Mouse (Mus musculus) lung, embryonic 14.5 days (tissue): ENCODE data around the gene Clasp1. TPM values are rescaled to one million over a fixed set of nuclear protein-coding genes. Genes with fewer than 3 reads are reported as not detected.
A peak's percentile ranks its signal among the peaks of the same experiment; 100 is the strongest.

Source experiments
- ATAC-seq: fragments of 200-750 bp; cut with Nextera tagmentation; 2 replicates; pipeline ENCODE4 v1.8.0; 2017; ENCODE audit warnings: mild to moderate bottlenecking, moderate TSS enrichment, moderate library complexity; ENCODE audit not compliant: insufficient read depth
- DNase-seq: peaks from one replicate; pipeline ENCODE4 v3.0.0-alpha.2; 2015
- H3K27ac ChIP-seq: fragments of 300-500 bp; sonication (generic); 2 replicates; pipeline ENCODE4 v1.5.1; 2014; ENCODE audit warnings: low read depth, mild to moderate bottlenecking, moderate library complexity
- H3K27me3 ChIP-seq: fragments of 300-500 bp; sonication (generic); 2 replicates; pipeline ENCODE4 v1.6.1; 2014; ENCODE audit warnings: low read length, control low read depth; ENCODE audit not compliant: insufficient read depth
- H3K36me3 ChIP-seq: fragments of 300-500 bp; sonication (generic); 2 replicates; pipeline ENCODE4 v1.6.1; 2014; ENCODE audit warnings: control low read depth; ENCODE audit not compliant: insufficient read depth
- H3K4me1 ChIP-seq: fragments of 300-500 bp; sonication (generic); 2 replicates; pipeline ENCODE4 v1.6.1; 2014; ENCODE audit warnings: antibody characterized with exemption, control low read depth; ENCODE audit not compliant: insufficient read depth
- H3K4me2 ChIP-seq: fragments of 300-500 bp; sonication (generic); 2 replicates; pipeline ENCODE4 v1.6.1; 2014; ENCODE audit warnings: mild to moderate bottlenecking
- H3K4me3 ChIP-seq: fragments of 300-500 bp; sonication (generic); 2 replicates; pipeline ENCODE4 v1.5.1; 2014; ENCODE audit warnings: low read depth, low read length
- H3K9ac ChIP-seq: fragments of 300-500 bp; sonication (generic); 2 replicates; pipeline ENCODE4 v1.6.1; 2014
- H3K9me3 ChIP-seq: fragments of 300-500 bp; sonication (generic); 2 replicates; pipeline ENCODE4 v1.6.1; 2016; ENCODE audit warnings: low read depth, low read length, control low read depth
- CTCF ChIP-seq: IDR thresholded peaks from 2 replicates; pipeline ENCODE4 v1.5.1; 2016; ENCODE audit warnings: antibody characterized with exemption, low read depth
- WGBS: fragments of 180-500 bp; shearing (Covaris S2); extraction: QIAGEN DNeasy Blood & Tissue Kit; methylation state at CpG from one replicate; pipeline ENCODE4 v1.1.7; 2014; 5-methylcytosine and 5-hydroxymethylcytosine counted together
- polyA plus RNA-seq: library from polyadenylated mRNA; unstranded; fragments of >200 nt; fragmentation: Nextera tagmentation; extraction: Ambion mirVana; gene quantifications from 2 replicates; pipeline ENCODE4 v1.2.1, GENCODE M21; 2014

Clasp1 gene
- polyA plus RNA-seq, 1 experiment from 2014 or later: 60.7 TPM

- H3K4me1 ChIP-seq: no peaks in the 10 kb centered on the region
- WGBS: 73% methylated on average over 5 of the region's 5 CpGs
- ATAC-seq: no peak
Measured at GRCm38 (mm10) chr1:118377784-118378183, 11.1 kb upstream of the Clasp1 start.

GRCm38 (mm10) chr1:118380105-118380786 lies 8.6 kb upstream of the Clasp1 start:
- Histone ChIP-seq H3K36me3 (no peaks in the 10 kb centered on the region), H3K4me2 (no peak overlapping the region), H3K9ac (no peak overlapping the region), H3K27me3 (no peaks in the 10 kb centered on the region), H3K27ac (no peak overlapping the region), H3K4me3 (no peak overlapping the region), H3K4me1 (no peaks in the 10 kb centered on the region), H3K9me3 (no peaks in the 10 kb centered on the region)
- ATAC-seq (no peak), DNase-seq (no peak)
- no peak for TF ChIP-seq CTCF
- 73% methylated on average over 8 of the region's 8 CpGs for WGBS

More at GRCm38 (mm10) chr1:118377784-118378183, 11.1 kb upstream of the Clasp1 start:
- Histone ChIP-seq H3K9me3 (no peaks in the 10 kb centered on the region), H3K36me3 (no peaks in the 10 kb centered on the region), H3K4me3 (no peak overlapping the region), H3K9ac (no peak overlapping the region), H3K27me3 (no peaks in the 10 kb centered on the region), H3K27ac (no peak overlapping the region), H3K4me2 (no peak overlapping the region)
- DNase-seq: no peak
- TF ChIP-seq CTCF: no peak

- Histone ChIP-seq H3K4me3 (peak overlapping the region; percentile 81), H3K9me3 (no peaks in the 10 kb centered on the region), H3K27me3 (no peaks in the 10 kb centered on the region), H3K36me3 (peaks cover under 1% of the 10 kb centered on the region; the same call in 1 of the 2 replicates), H3K4me1 (0 out of 2 replicates have a peak, but pooled peaks cover 6% of the 10 kb centered on the region), H3K9ac (peak overlapping the region; percentile 70), H3K4me2 (peak overlapping the region; percentile 70), H3K27ac (peak overlapping the region; percentile 87)
- WGBS: under 1% methylated on average over 19 of the region's 19 CpGs
- ATAC-seq: peak; percentile 15; the same call in 1 of the 2 replicates
- DNase-seq: peak; percentile 86
- TF ChIP-seq CTCF: no peak
Measured at GRCm38 (mm10) chr1:118388127-118388756, 616 bp upstream of the Clasp1 start.

GRCm38 (mm10) chr1:118389454-118390265 lies 802 bp downstream of the Clasp1 start:
- peak; percentile 64 for DNase-seq
- TF ChIP-seq CTCF: no peak
- WGBS: under 1% methylated on average over 44 of the region's 44 CpGs

GRCm38 (mm10) chr1:118390266-118390660 lies 1.4 kb downstream of the Clasp1 start:
- no peaks in the 10 kb centered on the region for H3K27me3 ChIP-seq
- TF ChIP-seq CTCF: no peak
- peak overlapping the region; percentile 85 for H3K9ac ChIP-seq
- ATAC-seq (no peak), DNase-seq (no peak)
- 0 out of 2 replicates have a peak, but pooled peaks cover 6% of the 10 kb centered on the region for H3K4me1 ChIP-seq
- peaks cover 5% of the 10 kb centered on the region; the same call in 1 of the 2 replicates for H3K36me3 ChIP-seq
- peak overlapping the region; percentile 70 for H3K4me2 ChIP-seq
- whole genome bisulfite sequencing: 13% methylated on average over 8 of the region's 8 CpGs
- peak overlapping the region; percentile 81 for H3K4me3 ChIP-seq
- H3K9me3 ChIP-seq: no peaks in the 10 kb centered on the region
- H3K27ac ChIP-seq: peak overlapping the region; percentile 87

More at GRCm38 (mm10) chr1:118389454-118390265, 802 bp downstream of the Clasp1 start:
- Histone ChIP-seq H3K27me3 (no peaks in the 10 kb centered on the region), H3K4me3 (peak overlapping the region; percentile 81), H3K9ac (peak overlapping the region; percentile 85), H3K36me3 (peaks cover 5% of the 10 kb centered on the region; the same call in 1 of the 2 replicates), H3K27ac (peak overlapping the region; percentile 87), H3K4me1 (0 out of 2 replicates have a peak, but pooled peaks cover 6% of the 10 kb centered on the region), H3K4me2 (peak overlapping the region; percentile 70), H3K9me3 (no peaks in the 10 kb centered on the region)
- peak; percentile 54 for ATAC-seq

- 79% methylated on average over 2 of the region's 2 CpGs for WGBS
- no peak overlapping the region for H3K9ac ChIP-seq
Measured at GRCm38 (mm10) chr1:118390871-118391387, 2.1 kb downstream of the Clasp1 start.

More at GRCm38 (mm10) chr1:118390871-118391387, 2.1 kb downstream of the Clasp1 start:
- no peak for ATAC-seq
- Histone ChIP-seq H3K27ac (no peak overlapping the region), H3K4me2 (peak overlapping the region; percentile 70), H3K36me3 (peaks cover 7% of the 10 kb centered on the region; the same call in 1 of the 2 replicates), H3K27me3 (no peaks in the 10 kb centered on the region), H3K4me1 (0 out of 2 replicates have a peak, but pooled peaks cover 6% of the 10 kb centered on the region), H3K4me3 (peak overlapping the region; percentile 81), H3K9me3 (no peaks in the 10 kb centered on the region)
- no peak for TF ChIP-seq CTCF
- no peak for DNase-seq
